Mouse (Mus musculus): ENCODE data around the gene Palld.

Gene Palld

DNA sequence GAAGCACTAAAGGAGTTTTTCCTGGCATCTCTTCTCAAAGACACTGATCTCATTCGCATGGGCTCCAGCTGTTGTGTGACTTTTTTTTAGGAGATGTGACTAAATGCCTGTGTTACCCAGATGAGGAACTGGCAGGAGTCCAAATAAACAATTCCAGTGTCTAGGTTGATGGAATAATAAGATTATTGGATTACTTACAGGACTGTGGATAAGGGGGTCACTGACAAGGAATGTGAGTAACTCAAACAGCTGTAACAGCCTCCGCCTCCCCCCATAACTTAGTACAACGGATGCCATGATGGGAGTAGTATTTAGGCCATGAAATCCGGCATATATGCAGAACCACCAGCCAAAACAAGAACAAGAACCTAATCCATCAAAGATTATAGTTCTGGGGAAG lies 14.8 kb upstream of the Palld start:
- Histone ChIP-seq H3K4me1 (replicated peaks; ENCODE audit: low read depth, low read length) (no peaks in the 10 kb centered on the region), H3K9me3 (ENCODE audit: low read length) (no peaks in the 10 kb centered on the region), H3K4me3 (replicated peaks; ENCODE audit: low read length) (no peak overlapping the region), H3K27me3 (ENCODE audit: insufficient read depth, low read length) (no peaks in the 10 kb centered on the region; the same call in 1 of the 2 replicates), H3K36me3 (ENCODE audit: insufficient read depth, low read length) (no peaks in the 10 kb centered on the region)
- TF ChIP-seq CTCF (conservative IDR thresholded peaks at IDR 0.05; ENCODE audit: low read length) (no peak), POU5F1 (IDR thresholded peaks at IDR 0.05; ENCODE audit: borderline replicate concordance, low read length) (no peak), NANOG (IDR thresholded peaks at IDR 0.05; ENCODE audit: borderline replicate concordance, low read length) (no peak)

DNA sequence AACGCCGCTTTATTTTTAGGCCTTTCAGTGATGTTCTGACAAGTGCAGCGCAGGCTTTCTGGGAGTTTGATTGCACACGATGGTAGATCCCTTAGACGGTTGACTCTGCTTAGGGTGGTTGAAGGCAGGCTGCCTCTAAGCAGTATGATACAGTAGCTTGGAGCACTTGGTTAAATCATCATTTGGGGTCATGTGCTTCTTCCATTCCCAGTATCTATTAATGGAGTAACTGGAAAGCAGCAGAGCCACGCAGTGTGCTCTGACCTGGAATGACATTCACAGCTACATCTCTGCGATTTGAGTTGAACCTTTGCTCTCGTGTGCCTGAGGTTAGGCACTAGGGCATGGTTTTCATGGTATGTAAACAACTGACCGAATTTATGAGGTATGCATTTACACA lies 11.5 kb upstream of the Palld start:
- Histone ChIP-seq H3K9me3 (ENCODE audit: low read length) (no peaks in the 10 kb centered on the region), H3K36me3 (ENCODE audit: insufficient read depth, low read length) (no peaks in the 10 kb centered on the region), H3K27me3 (ENCODE audit: insufficient read depth, low read length) (no peaks in the 10 kb centered on the region; the same call in 1 of the 2 replicates), H3K4me3 (replicated peaks; ENCODE audit: low read length) (no peak overlapping the region), H3K4me1 (replicated peaks; ENCODE audit: low read depth, low read length) (no peaks in the 10 kb centered on the region)
- TF ChIP-seq CTCF (conservative IDR thresholded peaks at IDR 0.05; ENCODE audit: low read length) = no peak
- no peak for TF ChIP-seq POU5F1 (IDR thresholded peaks at IDR 0.05; ENCODE audit: borderline replicate concordance, low read length)
- TF ChIP-seq NANOG (IDR thresholded peaks at IDR 0.05; ENCODE audit: borderline replicate concordance, low read length) = no peak

DNA sequence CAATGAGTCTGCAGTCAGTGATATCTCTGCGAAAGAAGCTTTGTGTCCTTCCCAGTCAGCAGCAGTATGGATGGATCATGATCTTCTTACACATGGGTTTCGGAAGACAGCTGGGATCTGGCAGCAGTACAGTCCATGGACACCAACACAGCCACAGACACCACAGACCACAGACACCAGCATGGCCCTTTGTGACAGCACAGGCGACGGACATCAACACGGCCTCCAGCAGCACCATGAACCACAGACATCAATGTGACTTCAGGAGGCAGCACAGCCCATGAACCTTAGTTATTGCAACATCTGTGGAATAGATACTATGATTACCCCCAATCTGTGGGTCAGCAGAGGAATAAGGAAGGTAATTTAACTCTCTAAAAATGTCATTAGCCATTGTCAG lies 10.3 kb upstream of the Palld start:
- Histone ChIP-seq H3K9me3 (ENCODE audit: low read length) (no peaks in the 10 kb centered on the region), H3K36me3 (ENCODE audit: insufficient read depth, low read length) (no peaks in the 10 kb centered on the region), H3K27me3 (ENCODE audit: insufficient read depth, low read length) (no peaks in the 10 kb centered on the region), H3K4me1 (replicated peaks; ENCODE audit: low read depth, low read length) (peaks cover 5% of the 10 kb centered on the region), H3K4me3 (replicated peaks; ENCODE audit: low read length) (no peak overlapping the region)
- no peak for TF ChIP-seq CTCF (conservative IDR thresholded peaks at IDR 0.05; ENCODE audit: low read length)
- TF ChIP-seq POU5F1 (IDR thresholded peaks at IDR 0.05; ENCODE audit: borderline replicate concordance, low read length) = no peak
- no peak for TF ChIP-seq NANOG (IDR thresholded peaks at IDR 0.05; ENCODE audit: borderline replicate concordance, low read length)

DNA sequence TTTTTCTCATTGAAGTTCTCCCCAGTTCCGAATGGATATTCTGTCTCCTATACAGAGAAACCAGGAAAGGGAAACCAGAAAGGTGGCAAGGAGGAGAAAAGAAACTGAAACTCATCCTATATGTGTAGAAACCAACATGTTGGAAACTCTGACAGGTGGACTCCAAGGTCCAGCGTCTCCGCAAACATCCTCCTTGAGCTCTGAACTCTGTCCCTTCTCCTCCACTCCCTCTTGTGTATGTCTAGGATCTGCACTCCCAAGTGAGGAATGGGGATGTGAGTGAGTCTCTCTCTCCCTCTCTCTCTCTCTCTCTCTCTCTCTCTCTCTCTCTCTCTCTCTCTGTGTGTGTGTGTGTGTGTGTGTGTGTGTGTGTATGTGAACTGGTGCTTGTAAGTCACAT lies 6.8 kb upstream of the Palld start:
- H3K9me3 ChIP-seq (ENCODE audit: low read length) = no peaks in the 10 kb centered on the region
- H3K4me3 ChIP-seq (replicated peaks; ENCODE audit: low read length) = no peak overlapping the region
- no peaks in the 10 kb centered on the region for H3K27me3 ChIP-seq (ENCODE audit: insufficient read depth, low read length)
- peaks cover 5% of the 10 kb centered on the region for H3K4me1 ChIP-seq (replicated peaks; ENCODE audit: low read depth, low read length)
- H3K36me3 ChIP-seq (ENCODE audit: insufficient read depth, low read length) = no peaks in the 10 kb centered on the region
- TF ChIP-seq POU5F1 (IDR thresholded peaks at IDR 0.05; ENCODE audit: borderline replicate concordance, low read length) (no peak), NANOG (IDR thresholded peaks at IDR 0.05; ENCODE audit: borderline replicate concordance, low read length) (no peak), CTCF (conservative IDR thresholded peaks at IDR 0.05; ENCODE audit: low read length) (no peak)

DNA sequence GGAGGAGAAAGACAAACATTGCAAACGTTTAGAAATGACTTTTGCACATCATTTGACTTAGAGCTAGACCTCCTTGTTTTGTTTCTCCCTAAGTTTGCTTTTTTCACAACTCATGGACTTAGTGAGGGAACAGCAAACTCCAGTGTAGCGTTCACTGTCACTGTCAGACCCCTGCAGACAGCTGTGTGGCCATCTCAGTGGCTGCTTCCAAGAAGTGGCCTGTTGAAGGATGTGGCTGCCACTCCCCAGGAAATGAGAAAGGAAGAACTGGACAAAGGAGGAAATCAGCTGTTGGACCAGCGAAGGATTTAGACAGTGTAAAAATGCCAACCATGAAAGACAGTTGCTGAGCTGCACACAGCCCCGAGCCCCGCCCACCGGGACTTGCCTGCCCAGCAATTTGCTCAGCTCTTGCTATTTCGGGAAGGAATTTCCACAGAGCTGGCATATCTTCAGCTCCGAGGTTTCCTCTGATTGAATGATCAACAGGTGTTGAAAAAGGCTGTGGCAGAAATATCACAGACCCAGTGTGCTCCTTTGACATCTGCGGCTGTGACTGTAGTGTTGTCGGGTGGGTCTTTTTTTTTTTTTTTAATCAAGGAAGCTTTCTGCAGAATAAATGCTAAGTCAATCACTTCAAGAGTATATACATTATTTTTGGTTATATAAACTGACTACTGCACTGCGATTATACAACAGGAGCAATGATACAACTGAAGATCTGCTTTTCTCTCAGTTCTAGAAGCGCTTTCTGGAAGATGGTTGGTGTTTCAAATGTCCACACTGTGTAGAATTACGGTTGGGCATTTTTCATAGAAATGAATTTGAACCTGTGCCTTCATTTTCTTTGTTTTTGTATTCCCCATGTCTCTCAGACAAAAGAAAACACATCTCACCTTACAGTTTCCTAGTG lies 6.1 kb upstream of the Palld start:
- Histone ChIP-seq H3K36me3 (ENCODE audit: insufficient read depth, low read length) (no peaks in the 10 kb centered on the region), H3K4me1 (replicated peaks; ENCODE audit: low read depth, low read length) (peaks cover 5% of the 10 kb centered on the region), H3K27me3 (ENCODE audit: insufficient read depth, low read length) (no peaks in the 10 kb centered on the region), H3K9me3 (ENCODE audit: low read length) (no peaks in the 10 kb centered on the region), H3K4me3 (replicated peaks; ENCODE audit: low read length) (no peak overlapping the region)
- TF ChIP-seq POU5F1 (IDR thresholded peaks at IDR 0.05; ENCODE audit: borderline replicate concordance, low read length) = no peak
- TF ChIP-seq CTCF (conservative IDR thresholded peaks at IDR 0.05; ENCODE audit: low read length) = no peak
- no peak for TF ChIP-seq NANOG (IDR thresholded peaks at IDR 0.05; ENCODE audit: borderline replicate concordance, low read length)

DNA sequence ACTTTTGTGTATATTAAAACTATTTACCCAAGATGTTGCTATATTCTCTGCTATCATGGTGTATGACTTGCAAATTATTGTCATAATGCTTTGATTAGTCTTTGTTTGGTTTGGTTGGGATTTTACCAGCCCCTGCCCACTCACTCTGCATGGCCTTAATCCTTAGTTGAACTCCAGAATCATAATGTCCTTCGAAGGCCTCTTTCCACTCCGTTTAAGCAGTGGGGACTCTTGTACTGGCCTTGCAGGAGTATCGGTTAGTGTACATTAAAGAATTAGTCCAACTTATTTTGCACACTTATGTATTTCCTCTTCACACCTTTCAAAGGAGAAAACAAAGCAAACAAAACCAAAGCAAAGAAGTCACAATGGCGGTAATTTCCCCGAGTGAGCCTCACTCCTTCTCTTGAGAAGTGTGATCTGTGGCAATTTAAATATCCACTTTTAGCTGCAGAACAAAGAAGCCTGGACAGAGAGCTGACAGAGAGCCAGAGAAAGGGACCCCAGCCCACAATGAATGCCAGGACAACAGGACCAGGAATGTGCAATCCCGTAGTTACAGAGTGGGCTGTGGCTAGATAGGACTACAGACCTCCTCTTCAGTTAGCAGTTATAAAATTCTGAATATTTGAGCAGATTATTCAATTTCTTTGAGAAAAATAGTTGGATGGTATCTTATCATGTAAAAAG lies 1.3 kb downstream of the Palld start:
- H3K4me3 ChIP-seq (replicated peaks; ENCODE audit: low read length) = no peak overlapping the region
- TF ChIP-seq CTCF (conservative IDR thresholded peaks at IDR 0.05; ENCODE audit: low read length) = no peak
- no peak for TF ChIP-seq POU5F1 (IDR thresholded peaks at IDR 0.05; ENCODE audit: borderline replicate concordance, low read length)
- TF ChIP-seq NANOG (IDR thresholded peaks at IDR 0.05; ENCODE audit: borderline replicate concordance, low read length) = no peak
- H3K27me3 ChIP-seq (ENCODE audit: insufficient read depth, low read length) = no peaks in the 10 kb centered on the region
- no peaks in the 10 kb centered on the region for H3K36me3 ChIP-seq (ENCODE audit: insufficient read depth, low read length)
- no peaks in the 10 kb centered on the region for H3K4me1 ChIP-seq (replicated peaks; ENCODE audit: low read depth, low read length)
- no peaks in the 10 kb centered on the region for H3K9me3 ChIP-seq (ENCODE audit: low read length)

DNA sequence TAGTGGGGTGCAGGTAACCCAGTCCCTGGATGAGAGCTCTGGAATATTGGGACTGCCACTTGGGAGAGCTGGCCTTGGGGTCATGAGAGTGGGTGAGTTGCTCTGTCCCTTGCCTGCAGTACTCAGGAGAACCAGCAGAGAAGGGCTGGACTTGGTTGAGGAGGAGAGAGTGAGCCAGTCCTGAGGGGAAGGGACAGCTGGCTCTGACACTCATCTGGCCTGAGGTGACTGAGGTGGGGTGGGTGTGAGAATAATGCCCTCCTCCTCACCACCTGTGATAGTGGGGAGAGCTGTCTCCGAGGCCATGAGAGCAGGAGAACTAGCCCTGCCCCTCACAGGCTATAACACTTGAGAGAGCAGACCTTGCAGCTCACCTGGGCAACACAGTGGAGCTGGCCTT lies 5.1 kb downstream of the Palld start:
- peaks cover 13% of the 10 kb centered on the region for H3K9me3 ChIP-seq (ENCODE audit: low read length)
- H3K4me1 ChIP-seq (replicated peaks; ENCODE audit: low read depth, low read length) = no peaks in the 10 kb centered on the region
- no peak for TF ChIP-seq CTCF (conservative IDR thresholded peaks at IDR 0.05; ENCODE audit: low read length)
- no peak for TF ChIP-seq NANOG (IDR thresholded peaks at IDR 0.05; ENCODE audit: borderline replicate concordance, low read length)
- TF ChIP-seq POU5F1 (IDR thresholded peaks at IDR 0.05; ENCODE audit: borderline replicate concordance, low read length) = no peak
- no peaks in the 10 kb centered on the region for H3K27me3 ChIP-seq (ENCODE audit: insufficient read depth, low read length)
- H3K4me3 ChIP-seq (replicated peaks; ENCODE audit: low read length) = no peak overlapping the region
- no peaks in the 10 kb centered on the region for H3K36me3 ChIP-seq (ENCODE audit: insufficient read depth, low read length)

DNA sequence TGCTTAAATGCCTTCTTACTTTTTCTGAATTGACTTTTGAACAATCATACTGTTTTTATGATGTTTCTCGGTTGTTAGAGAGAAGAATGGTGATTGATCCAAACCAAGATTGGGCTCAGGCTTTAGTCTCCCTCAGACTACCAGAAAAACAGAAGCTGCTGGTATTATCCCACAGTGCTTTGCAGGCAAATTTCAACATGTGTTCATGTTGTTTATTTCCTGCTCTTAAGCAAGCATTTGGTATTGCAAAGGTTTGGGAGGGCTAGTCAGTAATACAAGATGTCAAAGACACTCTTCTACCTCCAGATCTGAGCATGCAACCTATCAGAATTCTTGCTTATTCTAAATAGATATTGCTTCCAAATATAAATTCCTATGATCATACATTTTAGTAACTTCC lies 5.7 kb downstream of the Palld start:
- H3K9me3 ChIP-seq (ENCODE audit: low read length) = peaks cover 15% of the 10 kb centered on the region
- H3K36me3 ChIP-seq (ENCODE audit: insufficient read depth, low read length) = no peaks in the 10 kb centered on the region
- no peaks in the 10 kb centered on the region for H3K4me1 ChIP-seq (replicated peaks; ENCODE audit: low read depth, low read length)
- no peak overlapping the region for H3K4me3 ChIP-seq (replicated peaks; ENCODE audit: low read length)
- TF ChIP-seq CTCF (conservative IDR thresholded peaks at IDR 0.05; ENCODE audit: low read length) = no peak
- no peaks in the 10 kb centered on the region for H3K27me3 ChIP-seq (ENCODE audit: insufficient read depth, low read length)

Measured in E14TG2a.4 (cell line).